Mouse (Mus musculus) stomach, postnatal 0 days (tissue): ENCODE data around the gene Lama2.

Experiments used
- CTCF ChIP-seq: IDR thresholded peaks from 2 replicates; pipeline ENCODE4 v1.5.1; 2016; ENCODE audit warnings: antibody characterized with exemption, low read depth, mild to moderate bottlenecking, moderate library complexity
- EP300 ChIP-seq: optimal IDR thresholded peaks from 2 replicates; pipeline ENCODE3; 2016; ENCODE audit warnings: antibody characterized with exemption

DNA sequence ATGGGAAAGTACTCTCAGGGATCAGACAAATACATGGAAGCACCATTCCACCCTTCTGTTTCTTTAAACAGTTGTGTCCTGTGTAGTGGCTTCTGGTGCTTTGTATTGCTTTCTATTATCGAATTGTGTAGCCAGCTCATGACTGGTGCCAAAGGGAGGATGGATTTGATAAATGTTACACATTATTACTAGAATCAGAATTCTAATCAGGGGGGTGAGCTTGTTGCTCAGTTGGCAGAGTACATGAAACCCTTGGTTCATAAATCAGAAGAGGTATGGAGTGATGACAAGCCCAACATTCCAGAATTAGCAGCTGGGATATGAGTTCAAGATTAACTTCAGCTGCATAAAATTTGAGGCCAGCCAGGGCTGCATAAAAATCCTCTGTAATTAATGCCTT is 44.8 kb upstream of the Lama2 start:
- TF ChIP-seq CTCF (no peak), EP300 (no peak)
